Mouse (Mus musculus): ENCODE results near the gene Tpra1.

The Tpra1 gene

GRCm38 (mm10) chr6:88925640-88926205 lies 23.7 kb downstream of the Tpra1 start:
- DNase-seq (ENCODE audit: extremely low spot score, low read depth, low spot score): no peak

GRCm38 (mm10) chr6:88926870-88927269 lies 24.8 kb downstream of the Tpra1 start:
- no peak for DNase-seq (ENCODE audit: extremely low spot score, low read depth, low spot score)

GRCm38 (mm10) chr6:88927595-88927994 lies 25.5 kb downstream of the Tpra1 start:
- no peak for DNase-seq (ENCODE audit: extremely low spot score, low read depth, low spot score)

GRCm38 (mm10) chr6:88928026-88928425 lies 26.0 kb downstream of the Tpra1 start:
- DNase-seq (ENCODE audit: extremely low spot score, low read depth, low spot score): no peak

- DNase-seq (ENCODE audit: extremely low spot score, low read depth, low spot score): no peak
These were observed 26.5 kb downstream of the Tpra1 start for GRCm38 (mm10) chr6:88928576-88928975.

GRCm38 (mm10) chr6:88929451-88929850 lies 27.4 kb downstream of the Tpra1 start:
- no peak for DNase-seq (ENCODE audit: extremely low spot score, low read depth, low spot score)

- no peak for DNase-seq (ENCODE audit: extremely low spot score, low read depth, low spot score)
These were observed 28.0 kb downstream of the Tpra1 start for GRCm38 (mm10) chr6:88930049-88930448.

GRCm38 (mm10) chr6:88931449-88931848 lies 29.4 kb downstream of the Tpra1 start:
- DNase-seq (ENCODE audit: extremely low spot score, low read depth, low spot score): no peak

GRCm38 (mm10) chr6:88934132-88934531 lies 32.1 kb downstream of the Tpra1 start:
- no peak for DNase-seq (ENCODE audit: extremely low spot score, low read depth, low spot score)

- DNase-seq (ENCODE audit: extremely low spot score, low read depth, low spot score): no peak
These were observed 32.8 kb downstream of the Tpra1 start for GRCm38 (mm10) chr6:88934816-88935215.

- DNase-seq (ENCODE audit: extremely low spot score, low read depth, low spot score): no peak
These were observed 33.8 kb downstream of the Tpra1 start for GRCm38 (mm10) chr6:88935735-88936276.

GRCm38 (mm10) chr6:88936342-88937213 lies 34.5 kb downstream of the Tpra1 start:
- DNase-seq (ENCODE audit: extremely low spot score, low read depth, low spot score): no peak

GRCm38 (mm10) chr6:88937214-88937549 lies 35.1 kb downstream of the Tpra1 start:
- DNase-seq (ENCODE audit: extremely low spot score, low read depth, low spot score): no peak

- no peak for DNase-seq (ENCODE audit: extremely low spot score, low read depth, low spot score)
These were observed 36.1 kb downstream of the Tpra1 start for GRCm38 (mm10) chr6:88937971-88938663.

- no peak for DNase-seq (ENCODE audit: extremely low spot score, low read depth, low spot score)
These were observed 36.6 kb downstream of the Tpra1 start for GRCm38 (mm10) chr6:88938664-88939055.

- DNase-seq (ENCODE audit: extremely low spot score, low read depth, low spot score): no peak
These were observed 37.4 kb downstream of the Tpra1 start for GRCm38 (mm10) chr6:88939281-88940089.

GRCm38 (mm10) chr6:88940090-88940916 lies 38.3 kb downstream of the Tpra1 start:
- DNase-seq (ENCODE audit: extremely low spot score, low read depth, low spot score): no peak

GRCm38 (mm10) chr6:88941628-88942027 lies 39.6 kb downstream of the Tpra1 start:
- DNase-seq (ENCODE audit: extremely low spot score, low read depth, low spot score): no peak

- no peak for DNase-seq (ENCODE audit: extremely low spot score, low read depth, low spot score)
These were observed 40.5 kb downstream of the Tpra1 start for GRCm38 (mm10) chr6:88942595-88942994.

- no peak for DNase-seq (ENCODE audit: extremely low spot score, low read depth, low spot score)
These were observed 41.6 kb downstream of the Tpra1 start for GRCm38 (mm10) chr6:88943666-88944065.
